Mouse (Mus musculus) heart, embryonic 13.5 days (tissue): Measurements from ENCODE around the gene Adamtsl5. TPM values are rescaled to one million over a fixed set of nuclear protein-coding genes. Genes with fewer than 3 reads are reported as not detected.

Experiments
- ATAC-seq: fragments of 200-750 bp; cut with Nextera tagmentation; 2 replicates; pipeline ENCODE4 v1.8.0; 2017; ENCODE audit warnings: moderate TSS enrichment; ENCODE audit not compliant: insufficient number of reproducible peaks, low FRiP score, low TSS enrichment; ENCODE audit errors: extremely low read depth
- H3K27ac ChIP-seq: fragments of 300-500 bp; sonication (generic); replicated peaks from 2 replicates; pipeline ENCODE4 v1.5.1; 2015; ENCODE audit warnings: moderate library complexity, mild to moderate bottlenecking, inconsistent platforms
- H3K27me3 ChIP-seq: fragments of 300-500 bp; sonication (generic); replicated peaks from 2 replicates; pipeline ENCODE4 v1.6.1; 2015; ENCODE audit warnings: mild to moderate bottlenecking, inconsistent platforms
- H3K36me3 ChIP-seq: fragments of 300-500 bp; sonication (generic); 2 replicates; pipeline ENCODE4 v1.6.1; 2015; ENCODE audit warnings: mild to moderate bottlenecking, inconsistent platforms
- H3K4me1 ChIP-seq: fragments of 300-500 bp; sonication (generic); 2 replicates; pipeline ENCODE4 v1.6.1; 2015; ENCODE audit warnings: inconsistent platforms
- H3K4me2 ChIP-seq: fragments of 300-500 bp; sonication (generic); 2 replicates; pipeline ENCODE4 v1.6.1; 2015; ENCODE audit warnings: inconsistent platforms, mild to moderate bottlenecking, moderate library complexity
- H3K4me3 ChIP-seq: fragments of 300-500 bp; sonication (generic); 2 replicates; pipeline ENCODE4 v1.5.1; 2015; ENCODE audit warnings: moderate library complexity, mild to moderate bottlenecking, inconsistent platforms
- H3K9ac ChIP-seq: fragments of 300-500 bp; sonication (generic); 2 replicates; pipeline ENCODE4 v1.6.1; 2015; ENCODE audit warnings: inconsistent platforms, mild to moderate bottlenecking, moderate library complexity
- H3K9me3 ChIP-seq: fragments of 300-500 bp; sonication (generic); 2 replicates; pipeline ENCODE4 v1.6.1; 2016; ENCODE audit warnings: inconsistent platforms
- WGBS: fragments of 180-500 bp; shearing (Covaris S2); methylation state at CpG from one replicate; pipeline ENCODE4 v1.1.7; 2015; ENCODE audit warnings: mixed read lengths; 5-methylcytosine and 5-hydroxymethylcytosine counted together
- polyA plus RNA-seq: library from polyadenylated mRNA; unstranded; fragments of >200 nt; fragmentation: Nextera tagmentation; extraction: Ambion mirVana; gene quantifications from 2 replicates; pipeline ENCODE4 v1.2.1, GENCODE M21; 2015

The Adamtsl5 gene
- polyA plus RNA-seq: 6.5 and 8.3 TPM in 2 replicates

DNA sequence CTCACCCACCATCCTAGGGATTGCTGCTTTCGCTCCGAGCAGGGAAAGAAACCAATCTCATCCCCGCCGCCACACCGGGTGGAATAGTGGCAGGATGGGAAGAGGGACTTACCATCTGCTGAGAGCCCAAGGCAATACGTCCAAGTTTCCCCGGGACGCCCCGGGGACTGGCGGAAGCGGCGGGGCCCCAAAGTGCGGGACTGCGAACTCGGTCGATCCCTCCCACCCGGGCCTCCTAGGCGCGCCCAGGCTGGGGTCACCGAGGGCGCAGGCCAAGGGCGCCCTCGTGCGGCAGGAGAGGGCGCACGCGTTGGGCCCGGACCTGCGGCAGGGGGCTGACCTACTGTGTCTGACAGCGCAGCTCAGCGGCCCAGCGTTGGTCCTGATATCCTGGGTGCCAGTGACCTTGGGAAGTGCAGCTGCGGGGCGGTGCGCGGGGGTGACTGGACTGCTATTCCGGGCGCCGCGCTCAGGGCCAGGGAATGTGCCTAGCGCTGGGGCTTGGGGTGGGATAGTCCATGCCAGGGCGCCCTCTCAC is at the start of gene Adamtsl5:
Gene Adamtsl5 (minus strand): TSS at position 169 of the 538 bp plus-strand sequence.
- no peak for ATAC-seq
- Histone ChIP-seq H3K4me2 (peak within 1 kb of the TSS; percentile 72), H3K27me3 (peaks cover 97% of the 10 kb centered on the region), H3K27ac (0 out of 2 replicates have a peak within 1 kb of the TSS, but pooled peaks have one; percentile 1), H3K9me3 (no peaks in the 10 kb centered on the region), H3K9ac (peak within 1 kb of the TSS; percentile 78), H3K4me3 (peak within 1 kb of the TSS; percentile 51), H3K4me1 (peaks cover 57% of the 10 kb centered on the region), H3K36me3 (no peaks in the 10 kb centered on the region)
- WGBS: 1% methylated on average over 42 of the region's 42 CpGs

DNA sequence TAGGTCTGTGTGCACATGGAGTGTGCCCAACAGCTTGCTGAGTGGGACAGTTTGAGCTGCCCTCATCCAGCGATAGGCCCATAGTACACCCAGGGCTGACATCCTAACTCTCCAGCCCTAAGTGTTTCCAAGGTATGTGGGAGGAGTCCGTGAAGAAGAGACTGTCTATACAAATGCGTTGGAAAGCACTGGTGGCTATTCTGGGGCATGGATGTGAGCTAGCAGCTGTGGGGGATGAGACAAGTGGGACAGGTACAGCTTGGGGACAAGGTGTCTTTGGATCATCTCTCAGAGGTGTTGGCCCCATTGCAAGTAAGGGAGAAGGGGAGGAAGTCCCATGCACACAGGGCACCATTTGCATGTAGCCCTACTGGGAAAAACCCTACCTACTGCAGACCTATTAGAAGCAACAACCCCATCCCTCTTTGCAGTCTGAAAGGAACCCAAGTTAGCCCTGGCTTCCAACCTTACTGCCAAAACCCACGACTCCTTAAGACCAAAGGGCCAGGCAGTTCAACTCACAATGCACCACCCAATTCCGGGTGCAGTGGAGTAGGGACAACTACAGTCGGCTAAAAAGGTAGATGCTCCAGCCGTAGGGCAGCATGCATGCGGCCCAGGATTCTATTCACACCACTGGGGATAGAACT is 49.4 kb upstream of the Adamtsl5 start:
- H3K9ac ChIP-seq: peak overlapping the region; percentile 91
- H3K36me3 ChIP-seq: peaks cover 66% of the 10 kb centered on the region
- WGBS: 54% methylated on average over 8 of the region's 8 CpGs
- H3K4me3 ChIP-seq: peak overlapping the region; percentile 68
- peaks cover 33% of the 10 kb centered on the region for H3K4me1 ChIP-seq
- H3K27me3 ChIP-seq: no peaks in the 10 kb centered on the region
- no peaks in the 10 kb centered on the region for H3K9me3 ChIP-seq
- peak overlapping the region; percentile 98 for H3K27ac ChIP-seq
- no peak for ATAC-seq
- H3K4me2 ChIP-seq: peak overlapping the region; percentile 93

- Histone ChIP-seq H3K9me3 (no peaks in the 10 kb centered on the region), H3K27ac (peak overlapping the region; percentile 98), H3K27me3 (no peaks in the 10 kb centered on the region), H3K36me3 (peaks cover 66% of the 10 kb centered on the region), H3K9ac (peak overlapping the region; percentile 91), H3K4me3 (peak overlapping the region; percentile 68), H3K4me2 (peak overlapping the region; percentile 93), H3K4me1 (peaks cover 33% of the 10 kb centered on the region)
- ATAC-seq: no peak
- 87% methylated on average over 11 of the region's 11 CpGs for WGBS
Measured at GRCm38 (mm10) chr10:80396822-80397523, 48.8 kb upstream of the Adamtsl5 start.

DNA sequence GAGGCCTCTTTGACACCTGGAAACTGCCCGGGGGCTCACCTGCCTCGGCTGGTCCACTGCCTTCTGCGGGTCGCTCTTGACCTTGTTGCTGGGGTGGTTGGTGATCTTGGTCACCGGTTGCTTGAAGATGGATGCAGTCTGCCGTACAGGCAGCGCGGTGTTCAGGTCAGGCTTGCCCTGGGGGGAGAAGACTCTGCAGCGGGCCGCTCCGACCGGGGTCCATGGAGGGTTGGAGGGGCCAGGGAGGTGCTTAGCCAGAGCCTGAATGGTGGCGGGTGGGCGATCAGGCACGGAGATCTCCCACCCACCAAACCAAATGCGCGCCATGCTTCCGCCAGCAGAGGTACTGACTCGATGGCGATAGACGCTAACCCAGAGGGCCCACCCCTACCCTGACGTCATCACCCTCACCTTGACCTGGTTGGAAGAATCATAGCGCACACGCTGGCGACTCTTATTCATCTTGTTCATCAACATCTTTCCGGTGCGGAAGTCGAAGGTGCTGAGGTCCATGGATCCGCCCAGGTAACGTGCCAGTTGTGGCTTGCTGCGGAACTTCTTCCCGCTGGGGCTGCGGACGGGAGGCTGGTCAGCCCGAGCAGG is 46.9 kb upstream of the Adamtsl5 start:
- no peaks in the 10 kb centered on the region for H3K27me3 ChIP-seq
- no peak overlapping the region for H3K27ac ChIP-seq
- H3K9ac ChIP-seq: no peak overlapping the region
- H3K36me3 ChIP-seq: peaks cover 72% of the 10 kb centered on the region
- no peak overlapping the region for H3K4me2 ChIP-seq
- no peak for ATAC-seq
- H3K4me3 ChIP-seq: no peak overlapping the region
- H3K4me1 ChIP-seq: peaks cover 22% of the 10 kb centered on the region
- no peaks in the 10 kb centered on the region for H3K9me3 ChIP-seq
- 91% methylated on average over 35 of the region's 35 CpGs for WGBS

- 87% methylated on average over 5 of the region's 5 CpGs for WGBS
- peaks cover 22% of the 10 kb centered on the region for H3K4me1 ChIP-seq
- no peaks in the 10 kb centered on the region for H3K27me3 ChIP-seq
- no peak for ATAC-seq
- H3K9me3 ChIP-seq: no peaks in the 10 kb centered on the region
- H3K9ac ChIP-seq: no peak overlapping the region
- no peak overlapping the region for H3K4me2 ChIP-seq
- peaks cover 77% of the 10 kb centered on the region for H3K36me3 ChIP-seq
- no peak overlapping the region for H3K27ac ChIP-seq
- H3K4me3 ChIP-seq: no peak overlapping the region
Measured at GRCm38 (mm10) chr10:80392687-80393086, 44.5 kb upstream of the Adamtsl5 start.

- Histone ChIP-seq H3K27ac (no peak overlapping the region), H3K36me3 (peaks cover 61% of the 10 kb centered on the region), H3K9ac (no peak overlapping the region), H3K27me3 (no peaks in the 10 kb centered on the region), H3K4me2 (no peak overlapping the region), H3K9me3 (no peaks in the 10 kb centered on the region), H3K4me1 (peaks cover 21% of the 10 kb centered on the region), H3K4me3 (no peak overlapping the region)
- 80% methylated on average over 9 of the region's 9 CpGs for WGBS
- no peak for ATAC-seq
Measured at GRCm38 (mm10) chr10:80390697-80391096, 42.5 kb upstream of the Adamtsl5 start.

- no peak overlapping the region for H3K4me2 ChIP-seq
- ATAC-seq: no peak
- no peaks in the 10 kb centered on the region for H3K9me3 ChIP-seq
- no peaks in the 10 kb centered on the region for H3K27me3 ChIP-seq
- peaks cover 56% of the 10 kb centered on the region for H3K36me3 ChIP-seq
- WGBS: 70% methylated on average over 4 of the region's 4 CpGs
- no peak overlapping the region for H3K27ac ChIP-seq
- H3K4me3 ChIP-seq: no peak overlapping the region
- H3K4me1 ChIP-seq: peaks cover 36% of the 10 kb centered on the region
- no peak overlapping the region; the same call in 1 of the 2 replicates for H3K9ac ChIP-seq
Measured at GRCm38 (mm10) chr10:80389185-80389708, 41.0 kb upstream of the Adamtsl5 start.

DNA sequence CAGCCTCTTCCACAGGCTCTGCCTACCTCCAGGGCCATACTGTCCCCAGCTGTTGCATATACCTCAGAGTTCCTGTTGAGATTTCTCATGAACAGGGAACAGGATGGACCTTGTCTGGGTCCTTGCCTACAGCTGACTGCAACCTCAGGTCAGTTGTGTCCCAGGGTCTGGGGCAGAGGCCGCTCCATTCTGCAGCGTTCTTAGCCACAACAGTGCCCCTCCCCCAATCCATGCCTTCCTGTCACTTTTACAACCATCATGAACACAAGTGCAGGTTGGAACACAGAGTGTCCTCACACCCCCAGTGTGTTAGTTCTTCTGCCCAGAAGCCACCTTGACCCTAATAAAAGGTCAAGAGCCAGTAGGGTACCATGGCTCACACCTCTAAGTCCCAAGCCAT is 40.5 kb upstream of the Adamtsl5 start:
- WGBS: 36% methylated on average over 2 of the region's 2 CpGs
- H3K4me3 ChIP-seq: no peak overlapping the region

DNA sequence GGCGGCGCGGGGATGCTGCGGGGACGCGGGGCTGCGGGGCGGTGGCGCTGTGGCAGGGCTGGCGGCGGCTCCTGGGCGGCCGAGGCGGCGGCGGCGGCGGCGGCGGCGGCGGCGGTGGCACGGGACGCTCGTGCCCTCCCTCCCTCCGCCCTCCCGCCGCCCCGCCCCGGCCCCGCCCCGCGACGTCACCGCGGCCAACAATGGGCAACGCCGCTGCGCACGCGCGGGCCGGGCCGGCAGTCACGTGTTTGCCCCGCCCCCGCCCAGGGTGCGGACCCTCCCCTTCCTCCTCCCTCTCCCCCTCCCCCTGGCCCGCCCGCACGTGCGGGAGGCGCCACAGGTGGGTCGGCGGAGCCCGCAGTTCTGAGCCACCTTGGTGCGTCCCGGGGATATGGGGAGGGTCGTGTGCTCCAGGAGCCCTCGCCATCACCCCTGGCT is 39.3 kb upstream of the Adamtsl5 start, which contains the start of gene Mex3d:
Gene Mex3d (minus strand): TSS at position 138 of the 438 bp plus-strand sequence.
- Histone ChIP-seq H3K9ac (peak within 1 kb of the TSS; percentile 99), H3K27me3 (no peaks in the 10 kb centered on the region), H3K4me2 (peak within 1 kb of the TSS; percentile 86), H3K36me3 (peaks cover 54% of the 10 kb centered on the region), H3K4me1 (peaks cover 48% of the 10 kb centered on the region), H3K4me3 (peak within 1 kb of the TSS; percentile 91), H3K9me3 (no peaks in the 10 kb centered on the region), H3K27ac (peak within 1 kb of the TSS; percentile 88)
- 1% methylated on average over 31 of the region's 61 CpGs for WGBS
- ATAC-seq: peak; percentile 66

More for the DNA sequence above, 40.5 kb upstream of the Adamtsl5 start:
- Histone ChIP-seq H3K9me3 (no peaks in the 10 kb centered on the region), H3K27ac (no peak overlapping the region), H3K27me3 (no peaks in the 10 kb centered on the region), H3K4me1 (peaks cover 41% of the 10 kb centered on the region), H3K9ac (no peak overlapping the region; the same call in 1 of the 2 replicates), H3K4me2 (peak overlapping the region; percentile 86; the same call in 1 of the 2 replicates), H3K36me3 (peaks cover 55% of the 10 kb centered on the region)
- no peak for ATAC-seq

DNA sequence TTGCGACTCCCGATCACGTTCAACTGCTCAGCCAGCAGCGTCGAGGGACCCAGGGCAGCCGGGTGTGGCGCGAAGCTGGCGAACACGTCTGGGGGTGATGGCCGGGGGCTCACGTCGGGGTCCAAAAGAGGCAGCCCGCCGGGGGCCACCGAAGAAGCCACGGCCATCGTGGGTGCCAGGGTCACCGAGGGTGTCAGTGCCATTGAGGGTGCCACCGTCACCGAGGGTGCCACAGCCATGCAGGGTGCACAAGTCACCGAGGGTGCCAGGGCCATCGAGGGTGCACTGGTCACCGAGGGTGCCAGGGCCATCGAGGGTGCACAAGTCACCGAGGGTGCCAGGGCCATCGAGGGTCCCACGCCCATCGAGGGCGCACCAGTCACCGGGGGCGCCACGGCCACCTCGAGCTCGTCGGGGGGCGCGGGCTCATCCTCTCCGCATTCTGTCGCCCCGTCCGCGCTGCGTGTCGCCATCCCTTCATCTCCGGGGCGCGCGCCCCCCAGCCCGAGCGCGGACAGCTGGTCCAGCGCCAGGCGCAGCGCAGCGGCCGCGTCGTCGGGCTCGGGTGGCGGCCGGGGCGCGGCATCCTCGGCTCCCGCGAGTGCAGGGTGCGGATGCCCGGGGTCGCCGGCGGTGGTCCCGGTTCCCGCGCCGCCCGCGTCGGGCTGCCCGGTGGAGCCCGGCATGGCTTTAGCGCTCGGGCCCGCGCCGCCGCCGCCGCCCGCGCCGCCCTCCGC is 38.7 kb upstream of the Adamtsl5 start:
- peak; percentile 7; the same call in 1 of the 2 replicates for ATAC-seq
- WGBS: under 1% methylated on average over 89 of the region's 94 CpGs
- peaks cover 54% of the 10 kb centered on the region for H3K36me3 ChIP-seq

More for the DNA sequence above, 38.7 kb upstream of the Adamtsl5 start:
- peaks cover 48% of the 10 kb centered on the region for H3K4me1 ChIP-seq
- no peaks in the 10 kb centered on the region for H3K27me3 ChIP-seq
- peak overlapping the region; percentile 88 for H3K27ac ChIP-seq
- peak overlapping the region; percentile 91 for H3K4me3 ChIP-seq
- H3K4me2 ChIP-seq: peak overlapping the region; percentile 86
- H3K9ac ChIP-seq: peak overlapping the region; percentile 99
- H3K9me3 ChIP-seq: no peaks in the 10 kb centered on the region
